Mouse (Mus musculus): ENCODE measurements around the gene Hivep3.
A peak's percentile ranks its signal among the peaks of the same experiment; 100 is the strongest.

Hivep3 gene

DNA sequence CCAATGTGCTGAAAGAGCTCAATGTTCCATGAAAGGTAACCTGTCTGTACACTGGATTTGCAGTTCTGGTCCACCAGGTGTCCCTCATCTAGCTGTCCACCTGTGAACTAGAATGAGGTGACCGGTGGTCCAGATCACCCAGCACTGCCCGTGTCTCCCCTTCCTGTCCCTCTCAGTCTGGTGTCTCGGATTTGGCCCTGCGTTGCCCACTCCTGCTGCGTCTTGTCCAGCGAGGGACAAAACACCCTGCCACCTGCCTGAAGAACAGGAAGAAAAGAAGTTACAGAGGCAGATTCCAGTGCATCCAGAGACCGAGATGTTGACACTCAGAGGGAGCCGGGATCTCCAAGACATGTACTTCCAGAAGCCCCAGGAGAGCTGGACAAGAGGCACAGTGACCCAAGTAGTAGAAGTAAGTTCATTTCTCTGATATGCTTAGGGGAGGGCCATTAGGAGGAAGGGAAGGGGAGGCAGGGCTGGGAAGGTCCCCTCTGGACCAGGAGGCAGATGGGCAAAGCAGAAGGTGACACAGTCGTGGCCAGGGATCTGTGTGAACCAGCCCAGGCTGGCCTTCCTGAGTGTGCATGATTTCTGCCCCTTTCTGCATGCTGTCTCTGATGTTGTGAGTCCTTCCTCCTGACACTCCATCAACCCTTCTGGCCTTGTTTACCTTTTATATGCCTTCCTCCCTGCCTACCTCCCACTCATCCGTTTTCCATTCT lies 138.4 kb downstream of the Hivep3 start:
- no peak for DNase-seq (ENCODE audit: low read depth, low spot score)

DNA sequence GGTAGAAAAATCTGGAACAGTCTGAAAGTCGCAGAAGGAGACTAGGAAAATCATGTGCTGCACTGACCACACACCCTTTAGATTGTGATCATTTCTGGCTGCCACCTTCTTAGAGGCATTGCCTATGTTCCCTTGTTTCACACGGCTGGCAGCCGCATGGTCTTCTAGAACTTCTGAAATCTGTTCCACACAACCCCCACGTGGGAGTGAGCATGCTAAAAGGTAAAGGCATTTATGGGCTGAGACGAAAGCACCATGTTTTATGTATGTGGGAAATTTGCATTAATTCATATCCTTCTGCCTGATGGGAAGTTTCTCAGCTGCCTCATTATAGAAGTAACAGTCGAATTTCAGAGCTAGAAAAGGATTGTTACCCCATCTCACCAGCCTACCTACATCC lies 140.4 kb downstream of the Hivep3 start:
- no peak for DNase-seq (ENCODE audit: low read depth, low spot score)

DNA sequence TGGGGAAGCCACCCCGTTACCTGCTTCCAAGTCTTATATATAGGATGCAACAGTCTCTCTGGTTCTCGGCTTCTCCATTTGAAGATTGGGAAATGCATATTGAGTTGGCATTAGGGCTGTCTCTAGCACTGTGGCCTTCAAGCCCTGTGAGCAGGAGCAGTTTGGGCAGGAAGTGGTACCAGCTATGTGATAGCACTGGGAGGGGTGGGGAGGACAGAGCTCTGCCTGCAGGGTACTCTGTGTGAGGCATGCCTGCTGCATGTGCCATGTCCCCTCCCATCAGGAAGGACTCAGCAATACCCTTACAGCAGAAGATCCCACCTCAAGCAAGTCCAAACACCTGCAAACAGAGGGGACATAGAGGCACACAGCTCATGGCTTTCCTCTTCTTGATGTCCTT lies 142.0 kb downstream of the Hivep3 start:
- DNase-seq (ENCODE audit: low read depth, low spot score): no peak

DNA sequence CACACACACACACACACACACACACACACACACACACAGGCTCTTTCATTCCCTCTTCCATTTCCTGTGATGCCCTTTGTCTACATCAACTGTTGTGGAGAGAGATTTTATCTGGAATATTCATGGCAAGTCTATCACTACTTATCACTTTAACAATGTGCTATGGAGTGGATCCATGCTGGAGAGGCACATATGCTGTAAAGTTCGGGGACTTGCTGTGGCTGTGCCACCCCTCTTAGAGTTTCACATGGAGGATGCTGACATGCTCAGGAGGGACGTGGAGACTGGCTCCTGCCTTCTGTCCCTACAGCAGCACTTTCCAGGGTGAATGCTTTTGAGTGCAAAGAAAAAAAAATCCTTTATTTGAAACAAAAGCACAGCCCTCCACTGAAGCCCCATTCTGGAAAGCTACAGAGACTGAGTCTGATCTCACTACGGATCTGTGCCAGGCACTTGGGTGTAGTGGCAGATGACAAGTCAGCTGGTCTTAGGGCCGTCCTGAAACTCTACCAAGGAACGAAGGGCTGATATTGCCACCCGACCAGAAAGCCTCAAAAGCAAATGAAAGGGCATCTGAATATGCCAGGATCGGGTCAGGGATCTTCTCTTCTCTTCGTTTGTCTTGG lies 143.1 kb downstream of the Hivep3 start:
- no peak for DNase-seq (ENCODE audit: low read depth, low spot score)

DNA sequence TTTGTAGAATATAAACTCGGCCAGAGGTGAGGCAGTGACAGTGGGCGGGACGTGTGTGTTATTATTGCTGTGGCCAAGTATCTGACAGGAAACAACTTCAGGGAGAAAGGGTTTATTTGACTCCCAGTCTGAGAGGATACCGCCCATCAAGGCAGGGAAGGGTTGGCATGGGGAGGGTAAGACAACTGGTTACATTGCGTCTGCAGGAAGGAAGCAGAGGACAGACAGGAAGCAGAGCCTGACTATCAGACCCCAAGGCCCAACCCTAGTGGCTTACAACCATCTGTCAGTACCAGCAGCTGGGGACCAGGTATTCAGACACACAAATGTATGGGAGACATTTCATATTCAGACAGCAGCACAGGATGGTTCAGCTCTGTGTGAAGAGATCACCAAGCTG lies 144.6 kb downstream of the Hivep3 start:
- no peak for DNase-seq (ENCODE audit: low read depth, low spot score)

DNA sequence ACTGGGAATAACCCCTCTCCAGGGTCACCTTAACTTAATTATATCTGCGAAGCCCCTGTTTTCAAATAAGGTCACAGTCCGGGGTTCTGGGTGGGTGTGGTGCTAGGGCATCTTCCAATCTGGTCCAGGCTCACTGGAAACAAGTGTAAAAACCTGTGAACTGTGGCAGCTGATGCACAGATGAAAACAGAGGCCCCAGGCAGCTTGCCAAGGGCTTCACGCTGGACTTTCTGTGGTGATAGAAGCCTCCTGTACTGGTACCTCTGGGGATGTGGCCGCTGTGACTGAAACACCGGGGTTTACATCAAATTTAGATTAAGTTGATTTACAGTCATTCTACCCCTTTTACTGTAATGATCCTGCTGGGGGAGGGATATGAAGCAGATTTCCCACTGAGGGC lies 146.1 kb downstream of the Hivep3 start:
- DNase-seq (ENCODE audit: low read depth, low spot score): no peak

DNA sequence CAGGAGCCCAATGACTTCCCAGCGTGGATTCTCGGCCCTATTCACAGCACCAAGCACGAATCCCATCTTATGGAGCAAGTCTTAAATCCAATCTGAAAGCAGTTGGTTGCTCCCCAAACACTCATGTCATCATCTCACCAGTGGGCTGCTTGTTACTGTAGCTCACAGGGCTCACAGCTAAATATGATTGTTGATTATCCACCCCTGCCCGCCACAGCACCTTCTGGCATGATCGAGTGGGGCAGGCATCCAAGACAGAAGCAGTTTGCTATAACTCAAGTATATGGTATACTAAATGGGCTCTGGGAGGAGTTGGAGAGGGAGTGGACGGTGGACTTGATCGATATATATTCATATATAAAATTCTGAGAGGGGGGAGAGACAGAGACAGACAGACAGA lies 146.7 kb downstream of the Hivep3 start:
- DNase-seq (ENCODE audit: low read depth, low spot score): no peak

DNA sequence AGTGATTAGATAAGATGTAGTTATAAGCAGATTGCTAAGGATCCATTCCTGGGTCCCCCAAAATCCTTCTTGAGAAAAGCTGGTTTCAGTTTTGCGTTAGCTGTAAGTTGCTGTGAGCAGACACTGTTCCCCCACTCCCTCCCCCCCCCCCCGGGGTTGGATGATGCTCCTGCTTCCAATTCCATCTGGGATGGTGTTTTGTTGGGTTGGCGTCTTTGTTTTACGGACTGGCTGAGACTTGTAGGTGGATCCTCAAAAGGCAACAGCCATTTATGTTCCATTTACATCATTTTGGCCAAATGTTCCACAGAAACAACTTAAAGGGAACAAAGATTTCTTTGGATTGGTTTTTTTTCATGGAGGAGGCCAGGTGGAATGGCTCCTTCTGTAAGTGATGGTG lies 147.7 kb downstream of the Hivep3 start:
- DNase-seq (ENCODE audit: low read depth, low spot score): no peak

DNA sequence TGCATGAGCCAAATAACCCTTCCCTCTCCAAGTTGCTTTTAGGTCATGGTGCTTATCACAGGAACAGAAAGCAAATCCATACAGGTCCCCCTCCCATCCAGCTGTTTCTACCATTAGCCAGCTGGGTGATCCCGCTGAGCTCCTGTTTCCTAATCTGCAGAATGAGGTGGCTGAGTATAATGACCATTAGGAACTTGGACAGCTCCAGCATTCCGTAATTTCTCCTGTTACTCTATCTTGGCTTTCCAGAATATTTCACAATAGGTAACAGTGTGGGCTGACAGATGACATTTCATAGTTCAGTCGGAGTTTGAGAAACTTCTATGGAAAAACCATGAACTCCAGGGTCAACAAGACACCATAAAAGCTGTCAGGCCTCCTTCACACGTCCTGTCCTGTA lies 148.8 kb downstream of the Hivep3 start:
- DNase-seq (ENCODE audit: low read depth, low spot score): no peak

DNA sequence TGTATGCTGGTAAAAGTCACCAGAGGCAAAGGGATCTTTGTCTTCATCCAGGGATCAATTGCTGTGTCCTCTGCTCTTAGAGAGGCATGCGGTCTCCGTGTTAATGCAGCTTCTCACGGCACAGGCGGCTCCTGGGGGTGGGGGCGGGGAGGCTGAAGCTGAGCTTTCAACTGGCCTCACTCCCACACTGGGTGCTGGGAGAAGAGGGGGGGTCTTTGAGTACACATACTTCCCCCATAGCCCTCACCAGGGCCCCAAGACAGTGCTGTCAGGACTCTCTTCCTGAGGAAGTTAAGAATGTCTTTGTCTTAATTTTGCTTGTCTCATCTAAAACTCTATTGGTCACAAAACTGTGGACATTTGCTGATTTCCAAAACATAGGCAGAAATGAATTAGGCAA lies 149.2 kb downstream of the Hivep3 start:
- DNase-seq (ENCODE audit: low read depth, low spot score): no peak

DNA sequence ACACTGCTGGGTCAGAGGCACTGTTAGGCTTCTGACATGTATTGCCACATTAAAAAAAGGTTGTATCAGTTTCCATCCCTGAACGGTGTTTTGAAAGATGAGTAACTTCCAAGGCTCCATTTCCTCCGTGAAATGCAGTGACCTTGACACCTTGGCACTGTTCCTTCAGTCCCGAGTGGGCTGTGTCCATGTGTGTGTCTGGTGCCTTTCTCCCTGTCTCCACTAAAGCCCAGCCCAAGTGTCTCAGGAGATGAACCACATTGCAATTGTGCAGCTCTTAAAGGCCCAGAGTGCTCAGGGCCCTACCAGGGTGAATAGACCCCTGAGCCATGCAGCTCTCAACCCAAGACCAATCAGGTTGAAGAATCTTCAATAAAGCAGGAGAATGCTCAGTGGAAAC lies 153.0 kb downstream of the Hivep3 start:
- no peak for DNase-seq (ENCODE audit: low read depth, low spot score)

DNA sequence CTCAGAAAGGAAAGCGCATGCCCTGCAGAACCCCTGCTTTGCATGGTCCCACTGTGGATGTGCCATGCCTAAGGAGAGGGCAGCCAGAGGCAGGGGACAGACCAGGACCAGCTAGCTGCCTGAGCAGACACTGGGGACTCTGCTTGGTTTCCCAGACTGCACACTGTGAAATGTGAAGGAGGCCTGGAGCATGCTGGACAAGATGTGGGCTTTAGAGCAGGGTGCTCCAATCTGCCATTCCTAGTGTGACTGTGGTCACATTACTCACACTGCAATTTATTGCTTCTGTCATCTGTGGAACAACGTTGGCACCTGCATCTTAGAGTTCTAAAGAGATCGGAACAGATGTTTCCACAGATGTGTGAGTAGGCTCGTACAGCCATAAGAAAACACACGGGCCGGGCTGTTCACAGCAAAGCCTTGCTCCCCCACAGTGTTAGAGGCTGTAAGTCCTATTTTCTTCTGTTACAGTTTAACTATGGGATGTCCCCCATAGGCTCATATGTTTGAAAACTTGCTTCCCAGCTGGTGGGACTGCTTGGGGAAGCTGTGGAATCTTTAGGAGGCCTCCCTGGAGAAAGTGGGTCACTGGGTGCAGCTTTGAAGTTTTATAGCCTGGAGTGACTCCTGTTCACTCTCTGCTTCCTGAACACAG lies 154.1 kb downstream of the Hivep3 start:
- no peak for DNase-seq (ENCODE audit: low read depth, low spot score)

DNA sequence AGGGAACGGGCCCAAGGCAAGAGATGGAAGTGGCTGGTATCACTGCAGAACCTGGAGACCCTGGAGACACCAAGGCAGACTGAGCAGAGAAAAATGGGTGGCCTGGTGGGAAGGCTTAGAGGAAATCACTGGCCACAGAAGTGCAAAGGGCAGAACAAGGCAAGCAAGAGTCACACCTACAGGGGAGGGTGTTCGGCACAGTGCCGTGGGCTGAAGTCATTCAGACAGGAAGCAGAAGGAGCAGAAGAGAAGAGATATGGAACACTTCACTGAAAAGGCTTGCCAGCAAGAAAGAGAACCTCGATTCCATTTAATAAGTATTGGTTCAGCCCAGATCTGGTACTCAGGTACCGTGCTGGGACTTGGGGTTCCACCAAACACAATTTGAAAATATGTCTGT lies 156.2 kb downstream of the Hivep3 start:
- no peak for DNase-seq (ENCODE audit: low read depth, low spot score)

DNA sequence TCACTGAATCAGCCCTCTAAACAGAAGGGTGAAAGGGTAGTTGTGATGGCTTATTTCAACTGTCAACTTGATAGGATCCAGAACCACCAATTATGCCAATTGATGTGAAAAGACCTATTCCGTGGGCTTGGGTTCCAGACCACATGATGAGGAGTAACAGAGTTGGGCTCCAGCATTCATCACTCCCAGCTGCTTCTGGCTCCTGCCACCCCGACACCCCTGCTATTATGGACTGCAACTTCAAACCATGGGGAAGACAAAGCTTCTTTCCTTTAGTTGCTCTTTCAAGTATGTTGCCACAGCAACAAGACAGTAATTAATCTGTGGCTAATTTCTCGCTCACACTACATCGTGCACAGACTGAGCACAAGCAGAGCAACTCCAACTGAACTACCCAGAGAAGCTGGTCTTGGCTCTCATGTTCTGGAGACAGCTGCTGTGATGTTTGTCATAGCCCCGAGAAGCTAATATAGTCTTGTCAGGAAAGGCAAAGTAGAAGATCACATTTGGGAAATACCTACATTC lies 159.7 kb downstream of the Hivep3 start:
- DNase-seq (ENCODE audit: low read depth, low spot score): no peak

DNA sequence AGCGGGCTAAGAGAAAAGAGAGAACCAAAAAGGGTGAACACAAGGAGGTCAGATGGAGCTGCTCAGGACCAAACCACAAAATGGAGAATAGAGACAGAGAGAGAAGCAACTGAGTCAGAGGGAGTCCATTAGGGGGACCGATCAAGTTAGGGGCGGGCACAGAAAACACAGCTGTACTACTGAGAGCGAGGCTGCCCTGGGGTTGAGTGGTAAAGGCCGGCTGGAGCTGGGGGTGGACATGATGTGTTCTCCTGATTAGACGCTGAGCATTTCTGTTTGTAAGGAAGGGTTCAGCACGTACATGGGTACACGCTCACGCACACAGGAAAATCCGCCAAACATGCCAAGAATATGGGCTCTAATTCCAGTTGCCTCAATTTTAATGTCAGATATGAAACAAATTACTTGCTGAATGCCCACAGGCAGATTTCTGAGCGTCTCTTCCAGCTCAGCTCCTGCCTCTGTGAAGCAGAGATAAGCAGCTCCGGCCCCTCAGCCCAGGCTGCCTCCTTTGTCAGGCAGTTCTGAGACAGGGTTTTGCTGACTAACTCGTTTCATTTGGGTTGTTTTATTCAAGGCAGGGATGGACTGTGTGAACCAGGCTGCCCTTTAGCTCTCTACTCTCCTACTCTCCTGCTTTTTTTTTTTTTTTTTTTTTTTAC lies 161.3 kb downstream of the Hivep3 start:
- no peak for DNase-seq (ENCODE audit: low read depth, low spot score)

DNA sequence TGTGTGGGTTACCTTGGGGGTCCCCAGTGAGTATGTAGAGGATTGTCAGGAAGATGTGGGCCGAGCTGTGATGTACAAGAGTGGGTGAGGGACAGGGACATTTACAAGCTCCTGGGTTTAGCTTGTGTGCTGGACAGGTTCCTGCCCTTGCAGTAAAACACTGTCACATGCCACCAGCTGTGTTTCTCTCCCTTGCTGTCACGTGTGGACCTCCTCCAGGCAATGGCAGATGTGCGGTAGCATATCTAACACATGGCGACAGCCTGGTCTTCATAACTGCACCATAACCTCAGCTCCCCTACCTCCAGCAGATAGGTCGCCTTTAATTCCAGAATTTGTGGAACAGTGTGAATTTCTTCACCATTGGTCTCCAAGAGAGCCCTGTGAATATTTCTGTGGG lies 161.9 kb downstream of the Hivep3 start:
- DNase-seq (ENCODE audit: low read depth, low spot score): no peak

DNA sequence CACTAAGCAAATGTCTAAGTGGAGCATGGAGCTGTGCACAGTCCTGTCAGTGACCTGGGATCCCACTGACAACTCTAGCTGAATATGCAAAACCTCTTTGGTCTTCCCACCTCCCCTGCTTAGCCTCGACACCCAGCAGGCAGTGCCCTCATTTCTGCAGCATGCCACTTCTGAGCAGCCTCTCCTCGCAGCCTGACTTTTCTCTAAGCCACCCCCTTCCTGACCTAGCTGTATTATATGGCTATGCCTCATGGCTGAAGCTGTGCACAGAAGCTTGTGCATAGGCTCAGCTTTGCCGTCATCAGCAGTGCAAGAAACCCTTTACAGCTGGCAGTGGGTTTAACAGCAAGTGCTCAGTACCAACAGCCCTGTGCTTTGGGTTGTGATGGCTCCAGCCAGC lies 163.0 kb downstream of the Hivep3 start:
- DNase-seq (ENCODE audit: low read depth, low spot score): no peak

DNA sequence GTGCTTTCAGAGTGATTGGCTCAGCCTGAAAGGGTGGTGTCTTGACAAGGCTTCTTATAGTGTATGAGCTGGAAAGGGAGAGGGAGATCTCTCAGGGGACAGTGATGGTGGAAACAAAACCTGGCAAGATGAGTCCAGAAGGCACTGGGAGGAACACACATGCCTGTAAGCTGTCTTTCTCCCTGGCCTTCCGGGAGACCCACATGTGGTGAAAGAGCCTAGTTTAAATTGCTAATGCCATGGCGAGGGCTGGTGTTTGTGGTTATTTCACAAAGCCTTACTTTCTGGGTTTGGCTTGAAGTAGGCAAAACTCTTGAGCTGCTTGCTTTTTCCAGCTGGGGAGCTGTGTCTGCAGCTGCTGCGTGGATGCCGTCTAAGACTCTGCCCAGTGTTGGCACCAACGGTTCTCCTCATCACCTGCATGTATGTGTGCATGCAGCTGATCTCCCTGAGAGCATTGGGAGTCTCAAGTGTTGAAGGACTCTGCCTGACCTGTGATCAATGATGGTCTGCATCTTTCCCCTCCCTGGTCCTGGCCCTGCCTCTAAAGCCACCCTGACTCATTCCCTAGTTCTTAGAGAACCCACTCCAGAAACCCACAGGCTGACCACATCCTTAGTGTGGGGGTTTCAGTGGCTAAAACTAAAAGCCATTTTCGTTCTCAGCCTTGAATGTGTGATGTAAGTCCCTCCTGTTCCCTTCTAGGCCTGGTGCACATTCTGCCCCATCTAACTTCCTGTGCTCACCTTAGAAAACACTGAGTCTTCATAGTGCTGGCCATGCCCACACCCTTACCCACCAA lies 163.7 kb downstream of the Hivep3 start:
- DNase-seq (ENCODE audit: low read depth, low spot score): no peak

DNA sequence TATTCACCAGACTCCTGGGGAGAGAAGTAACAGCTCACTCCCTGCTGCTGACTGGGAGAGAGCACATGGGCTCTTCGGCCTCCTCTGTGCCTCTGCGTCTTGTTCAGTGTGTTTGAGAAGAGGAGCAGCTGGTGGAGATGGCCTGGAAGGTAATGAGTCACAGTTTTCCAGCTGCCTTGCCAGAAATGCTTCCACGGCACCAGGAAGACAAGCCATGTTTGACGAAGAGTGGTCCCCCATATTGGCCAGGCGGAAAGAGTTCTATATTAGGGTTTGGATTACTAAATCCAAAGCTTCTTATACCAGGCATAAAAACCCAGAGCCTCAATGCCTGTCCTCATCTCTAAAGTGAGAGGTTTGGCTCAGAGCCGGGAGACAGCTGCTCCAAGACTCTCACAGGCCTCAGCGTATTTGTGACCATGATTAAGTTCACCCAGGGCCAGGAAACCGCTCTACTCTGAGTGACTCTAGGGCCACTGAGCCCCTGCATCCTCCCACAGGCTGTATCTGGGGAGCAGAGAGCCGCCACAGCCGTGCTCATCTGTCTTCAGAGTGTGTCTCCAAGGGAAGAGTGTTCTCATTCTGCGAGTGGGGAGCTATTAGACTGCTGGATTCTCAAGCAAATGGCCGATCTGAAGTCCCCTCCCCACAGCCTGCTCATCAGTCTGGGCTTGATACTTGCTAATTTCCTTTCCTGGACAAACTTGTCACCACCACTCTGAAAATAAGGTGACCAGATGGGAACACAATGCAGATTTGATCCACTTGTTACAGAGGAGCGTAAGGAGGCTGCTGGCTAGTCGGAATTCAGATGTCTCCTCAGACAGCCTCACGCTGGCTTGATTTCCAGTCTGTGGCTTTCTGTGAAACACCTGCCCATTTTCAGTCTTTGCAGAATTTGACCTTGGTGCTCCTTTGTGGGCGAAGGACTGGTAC lies 168.2 kb downstream of the Hivep3 start:
- peak; percentile 68 for DNase-seq (ENCODE audit: low read depth, low spot score)

DNA sequence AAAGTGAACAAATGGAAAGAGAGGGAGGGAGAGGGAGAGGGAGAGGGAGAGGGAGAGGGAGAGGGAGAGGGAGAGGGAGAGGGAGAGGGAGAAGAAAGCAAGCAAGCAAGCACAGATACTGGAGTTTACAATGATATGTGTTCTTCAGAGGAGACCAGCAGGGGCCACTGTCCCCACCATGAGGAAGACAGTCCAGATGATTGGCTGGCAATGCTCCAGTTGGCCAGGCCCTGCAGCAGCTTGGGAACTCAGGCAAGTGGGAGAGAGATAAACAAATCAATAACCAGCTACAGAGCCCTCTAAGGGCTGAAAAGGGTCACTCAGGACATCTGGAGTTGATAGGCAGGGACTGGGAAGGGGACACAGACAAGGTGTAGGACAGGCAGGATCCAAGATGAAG lies 169.7 kb downstream of the Hivep3 start:
- DNase-seq (ENCODE audit: low read depth, low spot score): no peak
